Mouse (Mus musculus) thymus, postnatal 0 days (tissue): ENCODE measurements around the gene Tsc22d4. TPM values are rescaled to one million over a fixed set of nuclear protein-coding genes. Genes with fewer than 3 reads are reported as not detected.
"Not testable (repeated sequence)": the region's sequence is repeated elsewhere in the genome, so short reads cannot be mapped to it uniquely, and the experiment has no call there.

Experiments used
- DNase-seq: peaks from one replicate; pipeline ENCODE4 v3.0.0-alpha.2; 2015; ENCODE audit warnings: low spot score
- polyA plus RNA-seq: library from polyadenylated mRNA; unstranded; fragments of >200 nt; fragmentation: Nextera tagmentation; extraction: Ambion mirVana; gene quantifications from 2 replicates; pipeline ENCODE4 v1.2.1, GENCODE M21; 2015

Gene Tsc22d4
- polyA plus RNA-seq, 1 experiment from 2014 or later, result 419 TPM

DNA sequence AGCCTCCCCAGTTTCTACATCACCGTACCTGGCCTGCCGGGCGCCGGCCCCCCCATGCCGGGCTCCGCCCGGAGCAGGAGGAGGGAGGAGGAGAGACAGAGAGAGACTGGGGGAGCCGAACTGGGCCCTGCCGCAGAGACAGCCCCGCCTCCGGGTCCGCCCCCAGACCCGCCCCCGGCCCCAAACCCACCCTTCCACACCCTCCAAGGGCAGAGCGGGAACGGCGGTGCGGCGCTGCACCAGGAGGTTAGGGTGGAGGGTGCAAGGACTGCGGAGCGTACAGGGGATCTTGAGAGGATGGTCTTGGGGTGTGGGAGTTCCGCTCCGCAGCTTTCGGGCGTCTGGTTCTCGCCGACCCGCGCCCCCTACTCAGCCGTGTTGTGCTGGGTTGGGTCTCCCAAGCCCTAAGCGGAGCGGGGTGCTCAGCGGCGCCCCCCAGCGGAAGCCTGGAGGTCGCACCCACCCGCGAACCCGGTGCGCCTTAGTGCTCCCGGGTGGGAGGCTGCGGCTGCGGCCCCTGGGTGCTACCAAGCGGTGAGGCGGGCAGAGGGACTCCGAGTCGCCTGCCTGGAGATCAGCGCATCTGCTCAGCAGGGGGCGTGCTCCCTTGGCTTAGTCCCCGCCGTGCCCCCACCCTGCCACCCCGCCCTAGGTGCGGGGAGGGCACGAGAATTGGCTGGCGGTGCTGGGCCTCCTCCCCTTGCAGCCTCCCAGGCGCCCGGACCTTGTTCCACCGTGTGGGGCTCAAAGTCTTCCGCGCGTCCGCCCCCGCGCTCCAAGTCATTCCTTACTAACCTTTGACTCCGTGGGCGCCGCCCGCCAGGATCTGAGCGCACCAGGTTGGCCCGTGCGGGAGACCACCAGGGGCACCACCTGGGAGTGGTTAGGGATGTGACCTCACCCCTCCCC lies 4.3 kb upstream of the Tsc22d4 start, which contains the start of gene Nyap1:
Nyap1 (minus strand) TSS at position 585 of the 909 bp plus-strand sequence.
- peak; percentile 94 for DNase-seq

DNA sequence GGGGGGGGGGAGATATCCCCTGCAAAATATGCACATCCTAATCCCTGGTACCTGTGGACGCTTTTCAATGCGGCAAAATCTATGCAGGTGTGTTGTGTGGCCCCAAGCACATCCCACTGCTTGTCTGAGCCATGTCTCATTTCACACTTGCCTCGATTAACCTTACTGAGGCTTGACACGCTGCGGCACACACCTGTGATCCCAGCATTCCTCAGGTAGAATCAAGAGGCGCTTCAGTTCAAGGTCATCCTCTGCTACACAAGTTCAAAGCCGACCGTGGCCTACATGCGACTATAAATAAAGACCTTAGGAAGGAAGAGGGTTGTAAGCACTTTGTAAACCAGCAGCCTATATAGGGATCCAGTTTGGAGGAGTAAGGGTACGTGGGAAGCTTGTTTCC lies 3.5 kb upstream of the Tsc22d4 start:
- DNase-seq, result no peak

DNA sequence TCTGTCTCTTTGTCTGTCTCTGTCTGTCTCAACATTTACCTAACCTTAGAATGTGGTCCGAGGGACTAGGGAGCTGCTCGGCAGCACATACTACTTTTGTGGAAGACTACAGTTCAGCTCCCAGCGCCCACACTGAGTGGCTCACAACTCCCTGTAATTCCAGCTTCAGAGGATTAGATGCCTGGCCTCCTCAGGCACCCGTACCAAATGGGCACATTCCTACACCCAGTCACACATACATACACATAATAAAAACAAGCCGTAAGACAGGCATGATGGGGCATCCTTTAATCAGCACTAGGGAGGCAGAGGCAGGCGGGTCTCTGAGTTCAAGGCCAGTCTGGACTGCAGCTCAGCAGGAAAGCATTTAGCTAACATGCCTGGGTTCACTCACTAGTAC lies 2.7 kb upstream of the Tsc22d4 start:
- no peak for DNase-seq

DNA sequence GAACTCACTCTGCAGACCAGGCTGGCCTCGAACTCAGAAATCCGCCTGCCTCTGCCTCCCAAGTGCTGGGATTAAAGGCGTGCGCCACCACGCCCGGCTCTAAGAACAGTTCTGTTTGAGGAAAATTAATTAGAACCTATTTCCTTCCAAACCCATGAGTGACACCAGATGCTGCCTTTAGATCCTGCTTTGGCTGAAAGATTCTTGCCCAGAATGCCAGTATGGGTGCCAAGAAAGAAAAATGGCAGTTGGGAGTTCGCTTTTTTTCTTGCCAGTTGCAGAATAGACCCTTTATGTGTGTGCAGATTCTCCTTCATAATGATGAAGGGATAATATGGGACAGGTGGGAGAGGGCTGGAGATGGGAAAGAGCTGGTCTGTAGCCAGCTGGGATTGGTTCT lies 1.3 kb upstream of the Tsc22d4 start:
- DNase-seq, result no peak

DNA sequence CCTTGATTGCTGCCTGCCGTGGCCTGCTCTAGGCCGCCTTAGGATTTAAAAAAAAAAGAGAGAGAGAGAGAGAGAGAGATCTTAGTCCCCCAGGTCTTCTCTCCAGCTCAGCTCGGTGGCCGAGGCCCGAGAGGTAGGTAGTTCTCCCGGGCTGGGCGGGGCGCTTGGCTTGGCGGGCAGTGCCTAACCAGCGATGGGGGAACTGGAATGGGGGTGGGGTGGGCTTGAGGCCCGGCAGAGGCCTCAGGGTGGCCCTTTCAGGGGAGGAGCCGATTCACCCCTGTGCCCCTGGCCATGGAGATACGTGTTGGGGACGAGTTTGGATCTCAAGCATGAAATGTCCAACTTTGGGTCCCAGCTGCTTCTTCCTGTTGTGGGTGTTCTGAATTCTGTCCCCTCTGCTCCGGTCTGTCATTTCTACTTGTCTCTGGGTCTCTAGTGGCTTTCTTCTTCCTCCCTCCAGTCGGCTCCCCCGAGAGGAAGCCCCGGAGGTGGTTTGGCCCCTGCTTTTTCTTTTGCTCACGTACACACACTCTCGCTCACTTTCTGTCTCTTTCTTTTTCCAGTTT lies 836 bp downstream of the Tsc22d4 start:
- peak; percentile 69 for DNase-seq

DNA sequence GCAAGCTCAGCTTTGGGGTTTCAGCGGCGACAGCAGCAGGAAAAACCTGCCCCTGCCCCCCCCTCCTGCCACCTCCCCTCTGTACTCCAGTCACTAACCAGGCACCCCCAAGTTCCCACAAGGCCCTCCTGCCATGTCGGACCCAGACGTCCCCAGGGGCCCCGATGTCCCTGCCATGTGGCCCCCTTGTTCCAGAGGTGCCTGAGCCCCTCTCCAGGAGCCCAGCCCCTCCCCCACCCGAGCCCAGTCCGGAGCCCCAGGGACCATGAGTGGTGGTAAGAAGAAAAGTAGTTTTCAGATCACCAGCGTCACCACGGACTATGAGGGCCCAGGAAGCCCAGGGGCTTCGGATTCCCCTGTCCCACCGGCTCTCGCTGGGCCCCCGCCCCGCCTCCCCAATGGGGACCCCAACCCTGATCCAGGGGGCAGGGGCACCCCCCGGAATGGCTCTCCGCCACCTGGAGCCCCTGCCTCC lies 1.4 kb downstream of the Tsc22d4 start:
- no peak for DNase-seq

DNA sequence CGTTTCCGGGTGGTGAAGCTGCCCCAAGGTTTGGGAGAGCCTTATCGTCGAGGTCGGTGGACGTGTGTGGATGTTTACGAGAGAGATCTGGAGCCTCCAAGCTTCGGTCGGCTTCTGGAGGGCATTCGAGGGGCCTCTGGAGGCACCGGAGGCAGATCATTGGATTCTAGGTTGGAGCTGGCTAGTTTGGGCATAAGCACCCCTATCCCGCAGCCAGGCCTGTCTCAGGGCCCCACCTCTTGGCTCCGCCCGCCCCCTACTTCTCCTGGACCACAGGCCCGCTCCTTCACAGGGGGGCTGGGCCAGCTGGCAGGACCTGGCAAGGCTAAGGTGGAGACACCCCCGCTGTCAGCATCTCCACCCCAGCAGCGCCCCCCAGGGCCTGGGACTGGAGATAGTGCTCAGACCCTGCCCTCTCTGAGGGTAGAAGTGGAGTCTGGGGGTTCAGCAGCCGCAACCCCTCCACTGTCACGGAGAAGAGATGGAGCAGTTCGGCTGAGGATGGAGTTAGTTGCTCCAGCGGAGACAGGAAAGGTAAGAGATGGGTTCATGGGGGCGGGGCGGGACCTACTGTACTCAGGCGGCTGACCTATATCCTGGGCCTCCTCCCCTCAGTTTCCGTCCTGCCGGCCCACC lies 1.9 kb downstream of the Tsc22d4 start:
- DNase-seq, result peak; percentile 79

DNA sequence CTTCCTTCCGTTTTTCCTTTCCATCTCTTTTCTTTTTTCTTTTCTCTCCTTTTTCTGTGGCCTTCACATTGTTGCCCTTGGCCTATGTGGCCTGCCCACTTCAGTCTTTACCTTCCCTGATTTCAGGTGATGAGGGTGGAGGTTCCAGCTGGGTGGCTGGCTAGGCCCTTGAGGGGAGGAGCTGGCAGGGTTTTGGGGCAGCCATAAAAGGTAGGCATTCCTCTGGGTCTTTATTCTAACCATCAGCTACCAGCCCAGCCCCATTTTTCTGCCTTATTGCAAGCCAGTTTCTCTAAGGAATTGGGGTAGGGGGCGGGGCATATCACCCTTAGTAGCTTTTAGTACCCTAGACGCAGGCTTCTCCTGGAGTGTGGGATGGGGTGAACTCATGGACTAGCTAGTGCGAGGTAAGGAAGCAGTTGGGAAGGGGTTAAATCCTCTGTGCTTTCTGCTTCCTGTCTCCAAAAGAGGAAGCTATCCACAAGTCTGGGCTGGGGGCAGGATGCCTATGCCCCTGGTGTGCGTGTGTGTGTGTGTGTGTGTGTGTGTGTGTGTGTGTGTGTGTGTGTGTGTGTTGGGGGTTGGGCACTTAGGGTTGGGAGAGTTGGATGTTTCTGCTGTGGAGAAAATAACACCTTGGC lies 2.7 kb downstream of the Tsc22d4 start:
- DNase-seq, result peak; percentile 62

DNA sequence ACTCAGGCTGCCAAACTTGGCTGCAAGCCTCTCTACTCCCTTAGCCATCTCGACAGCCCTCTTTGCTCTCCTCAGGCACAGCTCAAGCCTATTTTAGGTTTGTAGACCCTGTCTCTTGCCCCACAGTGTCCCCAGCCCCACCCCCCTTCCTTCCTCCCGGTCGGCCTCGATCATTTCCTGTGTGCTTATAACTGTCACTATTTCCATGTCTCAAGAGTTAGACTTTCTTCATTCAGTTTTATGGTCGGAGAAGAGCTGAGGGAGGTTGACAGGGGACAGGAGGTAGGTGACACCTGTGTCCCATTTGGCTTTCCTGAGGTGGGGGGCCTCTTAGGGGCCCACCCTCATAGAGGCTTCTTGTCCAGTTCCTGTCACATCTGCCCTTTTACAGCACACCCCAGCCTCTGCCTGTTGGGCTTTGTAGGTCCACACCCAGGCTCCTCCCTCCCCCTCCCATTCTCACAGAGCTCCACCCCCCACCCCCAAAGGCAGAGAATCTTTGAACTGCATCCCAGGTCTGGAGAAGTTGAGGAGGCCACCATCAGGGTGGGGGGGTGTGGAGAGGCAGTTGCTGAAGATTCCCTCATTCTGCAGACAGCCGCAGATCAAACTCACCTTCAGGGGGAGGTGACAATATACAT lies 3.8 kb downstream of the Tsc22d4 start:
- DNase-seq, result peak; percentile 67

DNA sequence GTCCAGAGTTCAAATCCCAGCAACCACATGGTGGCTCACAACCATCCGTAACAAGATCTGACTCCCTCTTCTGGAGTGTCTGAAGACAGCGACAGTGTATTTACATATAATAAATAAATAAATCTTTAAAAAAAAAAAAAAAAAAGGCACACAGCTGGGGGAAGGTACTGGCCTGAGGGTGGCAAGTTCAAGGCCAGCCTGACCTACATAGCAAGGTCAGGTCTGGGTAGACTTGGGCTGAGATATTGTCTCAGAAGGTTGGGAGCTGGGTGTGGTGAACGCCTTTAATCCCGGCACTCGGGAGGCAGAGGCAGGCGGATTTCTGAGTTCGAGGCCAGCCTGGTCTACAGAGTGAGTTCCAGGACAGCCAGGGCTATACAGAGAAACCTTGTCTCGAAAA lies 4.7 kb downstream of the Tsc22d4 start:
- DNase-seq, result not testable (repeated sequence)

DNA sequence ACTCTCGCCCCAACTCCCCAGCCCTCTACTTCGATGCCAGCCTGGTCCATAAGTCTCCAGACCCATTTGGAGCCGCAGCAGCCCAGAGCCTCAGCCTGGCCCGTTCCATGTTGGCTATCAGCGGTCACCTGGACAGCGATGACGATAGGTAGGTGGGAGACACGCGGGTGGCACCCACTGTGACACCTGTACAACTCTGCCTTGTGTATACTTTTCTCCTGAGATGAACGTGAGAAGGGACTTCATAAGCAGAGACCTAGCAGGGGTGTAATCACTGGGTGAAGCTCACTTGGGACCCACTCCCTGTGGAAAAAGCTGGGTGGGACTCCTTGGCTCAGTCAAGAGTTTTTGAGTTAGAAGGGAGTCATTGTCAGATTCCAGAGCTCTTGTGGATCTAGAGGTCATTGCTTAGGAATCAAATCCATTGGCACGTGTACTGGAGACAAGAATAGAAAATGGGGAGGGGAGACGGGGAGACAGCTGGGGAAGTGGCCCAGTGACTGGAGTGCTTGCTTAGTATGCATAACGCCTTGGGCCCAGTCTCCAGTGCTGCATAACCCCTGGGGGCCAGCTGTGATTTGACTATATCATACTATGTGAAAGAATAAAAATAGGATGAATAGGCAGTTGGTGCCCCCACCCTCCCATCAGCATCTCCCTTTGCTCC lies 5.8 kb downstream of the Tsc22d4 start:
- no peak for DNase-seq

DNA sequence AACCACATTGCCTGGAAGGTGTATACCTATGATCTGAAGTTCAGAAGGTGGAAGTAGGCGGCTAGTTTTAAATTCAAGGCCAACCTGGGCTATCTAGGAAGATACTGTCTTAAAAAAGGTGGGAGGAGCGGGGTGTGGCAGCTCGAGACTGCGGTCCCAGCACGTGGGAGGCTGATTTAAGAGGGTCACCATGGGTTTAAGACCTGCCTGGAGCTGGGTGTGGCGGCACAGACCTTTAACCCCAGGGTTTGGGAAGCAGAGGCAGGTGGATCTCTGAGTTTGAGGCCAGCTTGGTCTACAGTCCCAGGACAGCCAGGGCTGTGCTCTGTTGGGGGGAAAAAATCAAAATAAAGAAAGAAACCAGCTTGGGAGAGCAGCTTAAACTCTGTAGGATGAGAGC lies 6.5 kb downstream of the Tsc22d4 start:
- DNase-seq, result no peak

DNA sequence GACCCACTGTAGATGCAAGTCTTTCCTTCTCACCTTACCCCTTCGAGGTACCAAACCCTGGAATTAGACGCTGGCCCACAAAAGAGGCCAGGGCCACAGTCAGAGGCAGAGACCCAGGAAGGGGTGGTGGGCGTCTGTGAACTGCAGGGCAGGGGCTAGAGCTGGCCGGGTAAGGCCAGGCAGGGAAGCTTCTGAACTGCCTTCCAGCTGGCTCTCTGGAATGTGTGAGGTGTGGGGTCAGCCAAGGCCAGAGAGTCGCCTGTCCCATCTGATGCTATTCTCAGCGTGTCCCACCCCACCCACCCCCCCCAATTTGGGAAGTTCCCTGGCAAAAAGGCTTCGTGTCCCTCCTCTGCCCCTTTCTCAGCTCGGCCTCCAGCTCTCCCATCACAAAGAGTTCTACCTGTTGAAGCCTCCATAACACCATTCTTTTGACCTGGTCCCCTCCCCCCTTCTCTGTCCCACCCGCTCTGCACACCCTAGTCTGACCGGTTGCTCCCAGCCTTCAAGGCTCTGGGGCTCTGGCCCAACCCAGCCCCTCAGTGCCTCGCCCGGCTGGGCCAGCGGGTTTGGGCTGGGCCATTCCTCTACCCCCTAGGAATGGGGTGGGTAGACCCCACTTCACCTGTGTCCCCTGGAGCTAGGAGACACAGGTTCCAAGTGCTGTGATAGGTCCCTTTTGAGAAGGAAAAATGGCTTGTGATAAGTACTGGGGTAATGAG lies 7.7 kb downstream of the Tsc22d4 start:
- no peak for DNase-seq

DNA sequence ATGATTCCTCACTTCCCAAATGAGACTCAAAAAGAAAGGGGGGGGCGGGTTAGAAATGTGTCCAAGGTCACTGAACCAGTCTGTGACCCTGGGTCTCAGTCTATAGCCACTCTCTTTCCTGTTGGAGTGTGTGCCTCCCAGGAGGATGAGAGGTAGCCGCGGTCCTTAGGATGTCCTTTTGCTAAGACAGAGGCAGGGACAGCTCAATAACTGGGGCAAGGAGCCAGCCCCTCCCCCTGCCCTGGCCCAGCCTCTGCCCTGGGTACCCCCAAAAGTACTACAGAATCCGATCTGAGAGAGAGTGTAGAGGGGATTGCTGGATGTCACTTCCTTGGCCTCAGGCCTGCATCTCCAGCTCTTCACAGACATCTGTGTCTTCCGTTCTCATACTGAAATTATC lies 9.9 kb downstream of the Tsc22d4 start:
- DNase-seq, result no peak

DNA sequence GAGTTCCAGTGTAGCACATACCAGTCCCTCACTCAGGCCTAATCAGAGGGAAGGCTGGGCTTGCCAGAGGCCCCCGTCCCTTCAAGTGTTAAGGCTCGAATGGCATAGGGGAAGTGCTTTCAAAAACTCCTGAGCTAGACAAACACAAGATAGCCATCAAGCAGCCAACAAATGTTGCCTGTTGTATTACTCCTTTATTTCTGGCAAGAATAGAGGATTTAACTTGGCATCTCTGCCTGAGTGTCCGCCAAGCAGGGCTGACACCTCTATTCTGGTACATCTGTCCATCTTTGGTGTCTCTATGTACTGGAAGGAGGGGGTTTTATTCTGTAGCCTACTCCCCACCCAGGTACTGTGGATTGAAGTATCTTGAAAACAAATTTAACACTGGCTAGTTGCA lies 10.6 kb downstream of the Tsc22d4 start:
- DNase-seq, result no peak

DNA sequence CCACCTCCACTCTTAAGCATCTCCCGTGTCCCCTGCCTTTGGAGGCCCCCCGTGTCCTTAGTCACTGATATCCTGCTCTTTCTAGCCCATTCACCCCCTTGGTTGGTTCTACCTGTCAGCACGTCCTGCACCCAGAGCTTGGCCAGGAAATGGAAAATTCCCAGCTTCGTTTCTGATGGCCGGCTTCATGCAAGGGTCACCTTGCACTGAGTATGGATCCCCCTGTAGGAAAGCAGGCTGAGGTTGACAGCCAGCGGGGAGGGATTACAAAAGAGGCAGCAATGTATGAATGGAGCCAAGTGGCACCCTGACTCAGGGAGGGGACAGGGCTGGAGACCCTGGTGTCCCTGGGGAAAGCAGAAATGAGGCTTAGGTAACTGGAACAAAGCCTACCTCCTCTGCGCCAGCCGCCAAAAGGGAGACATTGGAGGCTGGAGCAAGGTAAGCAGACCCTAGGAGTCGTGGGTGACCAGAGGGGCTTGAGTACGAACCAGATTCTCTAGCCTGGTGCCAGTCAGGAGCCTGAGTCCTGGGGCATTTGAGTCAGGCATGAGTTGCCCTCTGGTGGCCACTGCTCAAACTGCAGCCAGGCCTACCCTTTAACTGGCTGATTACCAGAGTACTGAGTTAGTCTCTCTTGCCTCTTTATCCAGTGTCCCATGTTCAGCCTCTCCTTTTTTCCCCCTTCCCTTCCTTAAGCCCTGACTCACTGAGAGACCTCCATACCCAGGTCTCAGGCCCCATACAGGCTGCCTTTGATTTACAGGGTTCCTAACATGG lies 11.5 kb downstream of the Tsc22d4 start:
- DNase-seq, result peak; percentile 85

DNA sequence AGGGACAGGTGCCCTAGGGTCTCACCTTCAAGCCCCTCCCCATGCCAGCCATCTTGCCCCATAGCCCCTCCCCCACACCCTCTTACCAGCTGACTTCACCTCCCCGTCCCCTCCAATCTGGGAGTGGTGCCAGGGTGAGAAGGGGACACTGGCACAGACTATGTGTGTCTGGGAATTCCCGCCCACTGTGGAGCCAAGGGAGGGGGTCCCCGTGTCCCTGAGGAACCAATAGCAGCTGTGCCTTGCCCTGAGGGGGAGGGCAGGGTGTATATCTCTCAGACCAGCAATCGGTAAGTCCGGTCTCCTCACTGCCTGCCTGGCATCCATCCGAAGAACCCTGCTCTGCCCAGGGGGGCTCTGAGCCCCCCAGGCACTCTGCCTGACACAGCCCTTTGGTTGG lies 12.4 kb downstream of the Tsc22d4 start:
- no peak for DNase-seq

DNA sequence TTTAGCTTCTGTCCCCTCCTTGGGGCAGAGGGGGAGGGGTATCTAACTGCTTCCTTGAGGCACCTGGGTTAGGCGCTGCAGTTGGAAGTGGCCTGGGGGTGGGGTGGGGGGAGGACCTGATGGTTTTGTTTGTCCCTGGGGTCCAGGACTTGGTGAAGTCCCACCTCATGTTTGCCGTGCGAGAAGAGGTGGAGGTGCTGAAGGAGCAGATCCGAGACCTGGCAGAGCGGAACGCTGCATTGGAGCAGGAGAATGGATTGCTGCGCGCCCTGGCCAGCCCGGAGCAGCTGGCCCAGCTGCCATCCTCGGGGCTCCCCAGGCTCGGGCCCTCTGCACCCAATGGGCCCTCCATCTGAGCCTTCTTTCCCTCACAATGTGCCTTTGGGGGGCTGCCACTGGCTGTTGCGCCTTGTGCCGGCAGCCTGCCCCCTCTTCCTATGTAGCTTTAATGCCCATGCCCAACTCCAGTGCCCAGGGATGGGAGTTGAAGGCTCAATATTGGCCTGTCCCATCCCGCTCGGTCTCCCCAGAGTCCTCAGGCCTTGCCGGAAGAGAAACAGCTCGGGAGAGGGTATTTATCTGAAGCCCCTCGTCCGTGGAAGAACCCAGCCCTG lies 13.5 kb downstream of the Tsc22d4 start:
- DNase-seq, result no peak

DNA sequence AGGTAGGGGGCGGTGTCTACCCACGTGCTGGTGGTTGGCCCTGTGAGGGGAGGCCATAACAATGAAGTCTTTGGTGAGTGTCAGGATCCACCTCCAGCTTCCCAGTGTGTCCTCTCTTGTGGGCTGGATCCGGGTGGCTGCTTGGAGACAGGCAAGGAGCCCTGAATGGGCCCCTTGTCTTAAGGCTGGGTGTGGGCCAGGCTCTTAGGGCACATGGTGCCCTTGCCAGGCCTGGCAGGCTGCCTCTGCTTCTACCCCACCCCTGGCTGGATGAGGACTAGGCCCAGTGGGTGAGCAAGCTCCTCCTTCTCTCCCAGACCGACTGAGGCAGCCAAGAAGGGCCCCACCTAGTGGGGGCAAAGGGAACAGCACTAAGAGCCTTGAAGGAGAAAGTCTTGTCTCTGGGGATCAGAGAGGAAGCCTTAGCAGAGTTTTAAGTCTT lies 14.5 kb downstream of the Tsc22d4 start:
- DNase-seq, result peak; percentile 90
